ENCODE assay signal across 8 mouse cellular contexts in the genomic region with DNA sequence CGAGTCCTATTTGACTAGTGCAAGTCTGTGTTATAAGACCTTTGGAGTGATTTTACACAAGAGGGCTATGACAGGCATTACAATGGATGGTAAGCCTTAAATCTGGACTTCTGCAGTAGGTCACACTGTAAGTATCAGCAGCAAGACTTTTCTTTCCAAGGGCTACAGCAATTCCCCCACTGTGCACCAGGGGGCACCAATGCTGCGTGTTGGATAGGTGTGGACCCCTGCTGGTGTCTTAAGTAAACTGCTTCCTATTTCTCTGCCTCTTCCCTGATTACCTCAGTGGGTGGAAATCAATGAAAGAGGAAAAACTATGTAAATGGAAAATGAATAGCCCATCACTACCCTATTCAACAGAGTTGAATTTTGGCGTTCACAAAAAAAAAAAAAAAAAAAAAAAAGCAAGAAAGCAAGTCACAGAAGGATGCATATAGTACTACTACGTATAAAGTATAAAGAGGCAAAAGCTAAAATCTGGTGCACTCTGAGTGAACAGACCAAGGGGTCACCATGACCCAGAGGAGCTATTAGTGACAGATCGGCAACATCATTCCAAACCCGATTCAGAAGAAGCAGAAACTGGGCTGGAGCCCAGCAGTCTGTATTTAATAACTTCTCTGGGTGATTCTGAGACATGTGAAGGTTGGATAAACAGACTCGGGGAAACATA. TPM values are rescaled to one million over a fixed set of nuclear protein-coding genes. Genes with fewer than 3 reads are reported as not detected.
DNase-seq lines count a peak whose midpoint lies in the region; ATAC-seq and TF ChIP-seq lines count a peak whose summit lies in the region.

No protein-coding gene starts in this region.

- peak; percentile 89 for TF ChIP-seq RAD21 in MEL (IDR thresholded peaks at IDR 0.05; ENCODE audit: low read depth, low read length)

- H3K4me3 ChIP-seq in MEL (ENCODE audit: control insufficient read depth in 1 of 2, insufficient read depth in 1 of 2, low read depth in 2 of 2, low read length in 2 of 2), result no peak overlapping the region
- H3K4me3 ChIP-seq in forebrain, embryonic 14.5 days (ENCODE audit: low read depth, low read length), result no peak overlapping the region
- H3K4me3 ChIP-seq in hindbrain, embryonic 11.5 days (ENCODE audit: low read depth, low read length), result no peak overlapping the region

- TF ChIP-seq CTCF in MEL (IDR thresholded peaks at IDR 0.05 in 2 of 3, conservative IDR thresholded peaks at IDR 0.05 in 1 of 3; ENCODE audit: control insufficient read depth in 1 of 3, insufficient read depth in 1 of 3, low read depth in 2 of 3, low read length in 3 of 3, poor library complexity in 1 of 3, severe bottlenecking in 1 of 3), result peak in 2 of 3 experiments; percentile 99; a peak in 5 of 6 replicates

- 50% methylated on average over 7 of the region's 7 CpGs for WGBS in forebrain, embryonic 14.5 days
- WGBS in hindbrain, embryonic 11.5 days, result 47% methylated on average over 7 of the region's 7 CpGs

- H3K9me3 ChIP-seq in MEL (replicated peaks; ENCODE audit: insufficient read depth, low read length), result no peaks in the 10 kb centered on the region
- no peaks in the 10 kb centered on the region for H3K9me3 ChIP-seq in forebrain, embryonic 14.5 days (replicated peaks; ENCODE audit: control insufficient read depth, low read length)
- no peaks in the 10 kb centered on the region for H3K9me3 ChIP-seq in hindbrain, embryonic 11.5 days (ENCODE audit: control insufficient read depth, low read length)

- DNase-seq in MEL (ENCODE audit: low read depth, low spot score), result peak; percentile 90
- DNase-seq in cerebellum, adult 11 months, result peak; percentile 35
- peak; percentile 93 for DNase-seq in forebrain, embryonic 14.5 days (ENCODE audit: low spot score)
- DNase-seq in hindbrain, embryonic 11.5 days (ENCODE audit: low spot score), result peak; percentile 96
- DNase-seq in layer of hippocampus, adult 9-10 months (ENCODE audit: low spot score), result peak; percentile 85
- DNase-seq in lung, postnatal 10 days, result peak; percentile 91
- DNase-seq in retina, adult 2 months (ENCODE audit: low read depth, low spot score), result peak; percentile 67
- peak; percentile 73 to 80 for DNase-seq in thymus, postnatal 36 days

- no peak overlapping the region for H3K27ac ChIP-seq in MEL (ENCODE audit: control insufficient read depth, low read depth, low read length)
- H3K27ac ChIP-seq in forebrain, embryonic 14.5 days (ENCODE audit: low read depth, low read length), result no peak overlapping the region
- H3K27ac ChIP-seq in hindbrain, embryonic 11.5 days (ENCODE audit: low read depth, low read length), result no peak overlapping the region

- peak; percentile 80 for ATAC-seq in forebrain, embryonic 14.5 days
- ATAC-seq in hindbrain, embryonic 11.5 days (ENCODE audit: low FRiP score), result peak; percentile 61

- no peak for TF ChIP-seq EP300 in MEL (IDR thresholded peaks at IDR 0.05; ENCODE audit: low read depth in 1 of 2, low read length in 2 of 2)

- H3K36me3 ChIP-seq in MEL (ENCODE audit: control insufficient read depth in 1 of 2, insufficient read depth in 2 of 2, low read length in 2 of 2), result no peaks in the 10 kb centered on the region
- peaks cover 15% of the 10 kb centered on the region; the same call in 1 of the 2 replicates for H3K36me3 ChIP-seq in forebrain, embryonic 14.5 days (ENCODE audit: control insufficient read depth, insufficient read depth, low read length)
- H3K36me3 ChIP-seq in hindbrain, embryonic 11.5 days (ENCODE audit: control insufficient read depth, insufficient read depth, low read length), result no peaks in the 10 kb centered on the region; the same call in 1 of the 2 replicates

- peaks cover 0 to 4% of the 10 kb centered on the region in 2 experiments; a peak in 2 of 4 replicates for H3K27me3 ChIP-seq in MEL (ENCODE audit: control insufficient read depth in 1 of 2, insufficient read depth in 2 of 2, low read length in 2 of 2)
- H3K27me3 ChIP-seq in forebrain, embryonic 14.5 days (replicated peaks; ENCODE audit: control insufficient read depth, insufficient read depth, low read length), result no peaks in the 10 kb centered on the region
- H3K27me3 ChIP-seq in hindbrain, embryonic 11.5 days (ENCODE audit: control insufficient read depth, insufficient read depth, low read length), result no peaks in the 10 kb centered on the region

- H3K4me2 ChIP-seq in forebrain, embryonic 14.5 days (ENCODE audit: low read length), result no peak overlapping the region
- no peak overlapping the region for H3K4me2 ChIP-seq in hindbrain, embryonic 11.5 days (replicated peaks; ENCODE audit: low read depth, low read length)

- H3K4me1 ChIP-seq in MEL (ENCODE audit: control insufficient read depth in 1 of 2, insufficient read depth in 2 of 2, low read length in 2 of 2), result no peaks in the 10 kb centered on the region
- no peaks in the 10 kb centered on the region for H3K4me1 ChIP-seq in forebrain, embryonic 14.5 days (ENCODE audit: control insufficient read depth, insufficient read depth, low read length)
- H3K4me1 ChIP-seq in hindbrain, embryonic 11.5 days (replicated peaks; ENCODE audit: control insufficient read depth, insufficient read depth, low read length), result no peaks in the 10 kb centered on the region

- no peak overlapping the region for H3K9ac ChIP-seq in MEL (ENCODE audit: control insufficient read depth, low read depth, low read length, poor library complexity, severe bottlenecking)
- no peak overlapping the region for H3K9ac ChIP-seq in forebrain, embryonic 14.5 days (ENCODE audit: low read length)
- no peak overlapping the region for H3K9ac ChIP-seq in hindbrain, embryonic 11.5 days (ENCODE audit: low read depth, low read length)

- TF ChIP-seq POLR2A in MEL (IDR thresholded peaks at IDR 0.05; ENCODE audit: control insufficient read depth in 1 of 2, insufficient read depth in 1 of 2, low read depth in 1 of 2, low read length in 2 of 2, poor library complexity in 1 of 2), result no peak

- no peaks in the 10 kb centered on the region for H3K79me2 ChIP-seq in MEL (ENCODE audit: control insufficient read depth, insufficient read depth, low read length, poor library complexity)

TF ChIP-seq in MEL, 35 proteins besides CTCF, POLR2A, EP300 and RAD21:
- TF ChIP-seq USF1 (IDR thresholded peaks at IDR 0.05; ENCODE audit: low read depth, low read length) (no peak), ZNF384 (IDR thresholded peaks at IDR 0.05; ENCODE audit: low read depth, low read length) (peak; percentile 47; the same call in 1 of the 2 replicates), GABPA (IDR thresholded peaks at IDR 0.05; ENCODE audit: low read depth, low read length) (no peak), JUND (IDR thresholded peaks at IDR 0.05; ENCODE audit: low read depth, low read length) (peak; percentile 78; the same call in 1 of the 2 replicates), SMC3 (IDR thresholded peaks at IDR 0.05; ENCODE audit: low read depth, low read length) (peak; percentile 97), ZC3H11A (IDR thresholded peaks at IDR 0.05; ENCODE audit: low read depth, low read length) (peak; percentile 75)

RNA-seq across cellular contexts. Expression of a gene that starts 52.4 kb away (rescaled TPM):
- total RNA-seq in MEL (2012; rRNA removed), result 15.4 and 19.7 TPM in 2 replicates
- 10 to 100 TPM in 1 of 2 experiments, not detected in 1; 15.8 TPM for polyA plus RNA-seq in MEL (2012; ENCODE audit: insufficient read depth in 1 of 2, insufficient read length in 2 of 2, low read depth in 1 of 2, low replicate concordance in 2 of 2, missing spikeins in 1 of 2)
- polyA plus RNA-seq in forebrain, embryonic 14.5 days (2014; fragmentation: Nextera tagmentation; extraction: Ambion mirVana), result 29.5 and 32.8 TPM in 2 replicates
- polyA plus RNA-seq in hindbrain, embryonic 11.5 days (2014; fragmentation: Nextera tagmentation; extraction: Ambion mirVana), result 29.8 and 31.8 TPM in 2 replicates

Comparison
In these comparisons a context has a peak if more than half of its experiments do, and no peak if none do; other contexts are left out.
1. DNase-seq: peak in every context shown above with its lines; median percentile 96 in hindbrain, embryonic 11.5 days; 93 in forebrain, embryonic 14.5 days; 91 in lung, postnatal 10 days; 90 in MEL; 85 in layer of hippocampus, adult 9-10 months; 76 in thymus, postnatal 36 days; 67 in retina, adult 2 months; 35 in cerebellum, adult 11 months.